Mouse (Mus musculus) embryonic facial prominence, embryonic 12.5 days (tissue): ENCODE measurements around the gene Olfr202. TPM values are rescaled to one million over a fixed set of nuclear protein-coding genes. Genes with fewer than 3 reads are reported as not detected.
"Not testable (repeated sequence)": the region's sequence is repeated elsewhere in the genome, so short reads cannot be mapped to it uniquely, and the experiment has no call there.

Source experiments
- ATAC-seq: fragments of 200-750 bp; cut with Nextera tagmentation; 2 replicates; pipeline ENCODE4 v1.8.0; 2017; ENCODE audit not compliant: insufficient number of reproducible peaks, insufficient read depth, low FRiP score, low TSS enrichment
- H3K27ac ChIP-seq: fragments of 300-500 bp; sonication (generic); 2 replicates; pipeline ENCODE4 v1.5.1; 2016; ENCODE audit warnings: mild to moderate bottlenecking
- H3K27me3 ChIP-seq: fragments of 300-500 bp; sonication (generic); 2 replicates; pipeline ENCODE4 v1.6.1; 2016; ENCODE audit warnings: mild to moderate bottlenecking, moderate library complexity
- H3K36me3 ChIP-seq: fragments of 300-500 bp; sonication (generic); 2 replicates; pipeline ENCODE4 v1.6.1; 2016; ENCODE audit warnings: mild to moderate bottlenecking
- H3K4me1 ChIP-seq: fragments of 300-500 bp; sonication (generic); 2 replicates; pipeline ENCODE4 v1.6.1; 2016
- H3K4me2 ChIP-seq: fragments of 300-500 bp; sonication (generic); replicated peaks from 2 replicates; pipeline ENCODE4 v1.6.1; 2016; ENCODE audit warnings: mild to moderate bottlenecking, moderate library complexity
- H3K4me3 ChIP-seq: fragments of 300-500 bp; sonication (generic); 2 replicates; pipeline ENCODE4 v1.5.1; 2016; ENCODE audit warnings: mild to moderate bottlenecking
- H3K9ac ChIP-seq: fragments of 300-500 bp; sonication (generic); 2 replicates; pipeline ENCODE4 v1.6.1; 2016; ENCODE audit warnings: mild to moderate bottlenecking, moderate library complexity
- H3K9me3 ChIP-seq: fragments of 300-500 bp; sonication (generic); 2 replicates; pipeline ENCODE4 v1.6.1; 2016; ENCODE audit warnings: mild to moderate bottlenecking, moderate library complexity
- WGBS: fragments of 180-500 bp; shearing (Covaris S2); methylation state at CpG from one replicate; pipeline ENCODE4 v1.1.7; 2016; 5-methylcytosine and 5-hydroxymethylcytosine counted together
- polyA plus RNA-seq: library from polyadenylated mRNA; unstranded; fragments of >200 nt; fragmentation: Nextera tagmentation; extraction: Ambion mirVana; gene quantifications from 2 replicates; pipeline ENCODE4 v1.2.1, GENCODE M21; 2016

Olfr202 gene
- polyA plus RNA-seq, result not detected in 2 replicates

DNA sequence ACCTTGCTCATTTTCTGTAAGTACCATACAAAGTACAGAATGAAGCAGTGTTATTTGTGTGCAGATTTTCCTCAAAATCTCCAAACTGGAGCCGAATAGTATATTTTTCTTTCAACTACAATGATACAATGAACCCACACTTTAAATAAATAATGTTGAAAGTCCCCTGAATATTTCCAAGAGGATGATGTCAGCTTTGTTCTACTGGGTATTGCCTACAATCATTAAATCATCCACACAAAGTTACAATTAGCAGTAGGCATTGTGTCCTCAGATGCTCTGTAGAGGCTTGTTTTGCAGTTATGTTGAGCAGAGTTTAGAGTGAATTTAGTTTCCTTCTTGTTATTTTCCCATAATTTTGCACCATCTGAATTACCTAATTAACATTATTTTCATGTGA, at the start of gene Olfr202:
Gene Olfr202, minus strand, starts transcription at position 101 of the 400 bp plus-strand sequence.
- H3K36me3 ChIP-seq, result no peaks in the 10 kb centered on the region
- whole genome bisulfite sequencing, result 78% methylated on average over 1 of the region's 1 CpGs
- H3K27me3 ChIP-seq, result no peaks in the 10 kb centered on the region
- ATAC-seq, result no peak
- no peaks in the 10 kb centered on the region for H3K4me1 ChIP-seq
- H3K4me2 ChIP-seq, result no peak within 1 kb of the TSS
- H3K27ac ChIP-seq, result no peak within 1 kb of the TSS
- H3K9me3 ChIP-seq, result no peaks in the 10 kb centered on the region
- no peak within 1 kb of the TSS for H3K4me3 ChIP-seq
- no peak within 1 kb of the TSS for H3K9ac ChIP-seq

DNA sequence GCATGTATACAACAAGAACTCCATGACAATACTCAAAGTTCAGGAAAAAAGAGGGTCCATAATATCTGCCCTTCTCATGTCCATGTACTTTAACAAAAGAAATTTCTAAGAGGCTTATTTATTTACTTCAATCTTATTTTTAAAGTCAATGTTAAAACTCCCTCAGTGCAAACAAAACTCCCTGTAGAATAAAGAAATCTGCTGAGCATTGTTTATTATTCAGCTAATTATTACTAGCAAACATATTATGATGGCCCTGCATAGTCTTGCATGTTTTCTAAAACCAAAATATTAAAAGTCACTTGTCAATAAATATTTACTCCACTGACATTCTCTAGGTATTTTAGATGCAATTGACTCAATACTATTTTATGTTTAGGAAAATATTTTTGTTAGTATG, 44.4 kb upstream of the Olfr202 start, which contains the start of gene Olfr205:
Gene Olfr205, minus strand, starts transcription at position 101 of the 400 bp plus-strand sequence.
- no peak for ATAC-seq
- Histone ChIP-seq H3K4me1 (no peaks in the 10 kb centered on the region), H3K27ac (no peak within 1 kb of the TSS), H3K4me2 (no peak within 1 kb of the TSS), H3K4me3 (no peak within 1 kb of the TSS), H3K9ac (no peak within 1 kb of the TSS), H3K36me3 (no peaks in the 10 kb centered on the region), H3K9me3 (no peaks in the 10 kb centered on the region), H3K27me3 (no peaks in the 10 kb centered on the region)

DNA sequence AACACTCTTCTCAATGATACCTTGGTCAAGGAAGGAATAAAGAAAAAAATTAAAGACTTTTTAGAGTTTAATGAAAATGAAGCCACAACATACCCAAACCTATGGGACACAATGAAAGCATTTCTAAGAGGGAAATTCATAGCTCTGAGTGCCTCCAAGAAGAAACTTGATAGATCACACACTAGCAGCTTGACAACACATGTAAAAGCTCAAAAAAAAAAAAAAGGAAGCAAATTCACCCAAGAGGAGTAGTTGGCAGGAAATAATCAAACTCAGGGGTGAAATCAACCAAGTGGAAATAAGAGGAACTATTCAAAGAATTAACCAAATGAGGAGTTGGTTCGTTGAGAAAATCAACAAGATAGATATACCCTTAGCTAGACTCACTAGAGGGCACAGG, 36.7 kb upstream of the Olfr202 start:
- not testable (repeated sequence) for H3K4me3 ChIP-seq, H3K36me3 ChIP-seq, H3K4me1 ChIP-seq, H3K27me3 ChIP-seq, ATAC-seq, H3K9me3 ChIP-seq, H3K4me2 ChIP-seq, H3K27ac ChIP-seq, H3K9ac ChIP-seq
- 63% methylated on average over 1 of the region's 1 CpGs for WGBS

DNA sequence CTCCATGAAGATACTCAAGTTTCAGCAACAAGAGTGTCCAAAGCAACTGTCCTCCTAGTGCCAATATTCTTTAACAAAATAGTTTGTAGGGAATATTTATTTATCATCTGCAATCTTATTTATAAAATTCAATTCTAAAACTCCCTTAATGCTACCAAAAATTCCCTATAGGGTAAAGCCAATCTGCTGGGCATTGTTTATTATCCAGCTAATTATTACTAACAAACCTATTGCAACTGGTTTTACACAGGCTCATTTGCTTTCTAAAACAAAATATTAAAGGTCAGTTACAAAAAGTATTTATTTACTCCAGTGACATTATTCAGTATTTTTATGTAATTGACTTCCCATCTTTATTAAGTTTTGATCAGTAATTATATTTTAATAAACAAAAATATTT, 31.6 kb upstream of the Olfr202 start, which contains the start of gene Olfr204:
Gene Olfr204, minus strand, starts transcription at position 101 of the 400 bp plus-strand sequence.
- H3K9me3 ChIP-seq, result no peaks in the 10 kb centered on the region
- no peak for ATAC-seq
- H3K27me3 ChIP-seq, result no peaks in the 10 kb centered on the region
- H3K36me3 ChIP-seq, result no peaks in the 10 kb centered on the region
- no peak within 1 kb of the TSS for H3K9ac ChIP-seq
- no peak within 1 kb of the TSS for H3K27ac ChIP-seq
- H3K4me2 ChIP-seq, result no peak within 1 kb of the TSS
- no peak within 1 kb of the TSS for H3K4me3 ChIP-seq
- no peaks in the 10 kb centered on the region for H3K4me1 ChIP-seq

DNA sequence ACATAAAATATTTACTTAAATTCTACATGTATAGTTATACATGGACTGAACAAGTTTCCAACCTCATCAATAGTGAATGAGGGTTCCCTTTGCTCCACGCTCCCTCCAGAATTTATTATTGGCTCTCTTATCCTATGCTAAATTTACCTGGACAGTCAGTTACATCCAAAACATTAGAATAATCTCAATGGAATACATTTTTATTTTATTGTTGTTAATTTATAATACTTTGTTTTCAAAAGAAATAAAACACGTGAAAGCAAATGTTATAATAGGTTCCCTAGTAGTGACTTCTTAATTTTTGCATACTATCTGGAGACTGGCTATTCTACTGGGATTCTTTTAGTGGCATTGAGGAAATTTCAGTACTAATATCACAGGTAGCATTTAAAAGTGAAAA, 12.0 kb upstream of the Olfr202 start, which contains the start of gene Olfr203:
Gene Olfr203, plus strand, starts transcription at position 301 of the 400 bp plus-strand sequence.
- ATAC-seq, result no peak
- Histone ChIP-seq H3K27ac (no peak within 1 kb of the TSS), H3K4me2 (no peak within 1 kb of the TSS), H3K4me3 (no peak within 1 kb of the TSS), H3K27me3 (no peaks in the 10 kb centered on the region), H3K9me3 (no peaks in the 10 kb centered on the region), H3K4me1 (no peaks in the 10 kb centered on the region), H3K9ac (no peak within 1 kb of the TSS), H3K36me3 (no peaks in the 10 kb centered on the region)
- WGBS, result 77% methylated on average over 2 of the region's 2 CpGs

DNA sequence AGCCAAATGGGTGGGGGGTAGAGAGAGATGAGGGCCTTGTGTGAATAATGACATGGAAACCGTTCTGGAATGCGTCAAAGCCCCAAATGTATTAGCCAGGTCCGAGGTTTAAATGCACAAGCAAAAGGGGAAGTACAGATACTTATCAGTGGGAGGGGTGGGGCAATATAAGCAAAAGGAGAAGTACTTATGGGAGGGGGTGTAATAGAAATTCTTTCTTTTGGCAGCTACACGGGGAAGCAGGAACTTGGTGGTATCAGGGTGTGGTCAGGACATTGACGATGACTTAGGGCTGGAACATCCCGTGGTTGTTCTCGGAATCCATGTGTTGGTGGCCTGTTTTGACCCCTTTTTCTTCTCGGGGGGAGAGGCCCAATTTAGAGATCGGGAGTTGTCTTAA, 983 bp upstream of the Olfr202 start:
- not testable (repeated sequence) for H3K4me3 ChIP-seq, H3K9ac ChIP-seq, H3K36me3 ChIP-seq, H3K27ac ChIP-seq, H3K9me3 ChIP-seq, ATAC-seq, H3K4me1 ChIP-seq, H3K27me3 ChIP-seq, H3K4me2 ChIP-seq
- 85% methylated on average over 9 of the region's 9 CpGs for WGBS

DNA sequence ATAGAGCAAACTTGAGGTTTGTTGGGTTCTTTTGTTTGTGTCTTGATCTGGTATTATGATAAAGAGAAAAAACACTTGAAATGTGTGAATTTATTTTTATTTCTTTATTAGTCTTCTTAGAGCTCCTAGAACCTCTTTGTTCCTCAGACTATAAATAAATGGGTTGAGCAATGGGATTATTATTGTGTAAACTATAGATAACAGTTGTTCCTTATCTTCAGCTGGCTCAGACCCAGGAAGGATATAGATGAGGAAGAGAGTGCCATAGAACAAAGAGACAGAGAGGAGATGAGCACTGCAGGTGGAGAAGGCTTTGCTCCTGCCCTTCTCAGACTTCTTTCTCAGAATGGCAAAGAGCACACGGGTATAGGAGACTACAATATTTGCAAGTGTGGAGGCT, 3.1 kb downstream of the Olfr202 start:
- Histone ChIP-seq H3K27me3 (no peaks in the 10 kb centered on the region), H3K36me3 (no peaks in the 10 kb centered on the region), H3K4me1 (no peaks in the 10 kb centered on the region), H3K4me2 (no peak overlapping the region), H3K27ac (no peak overlapping the region), H3K9ac (no peak overlapping the region), H3K9me3 (no peaks in the 10 kb centered on the region), H3K4me3 (no peak overlapping the region)
- no peak for ATAC-seq
- 84% methylated on average over 1 of the region's 1 CpGs for WGBS

DNA sequence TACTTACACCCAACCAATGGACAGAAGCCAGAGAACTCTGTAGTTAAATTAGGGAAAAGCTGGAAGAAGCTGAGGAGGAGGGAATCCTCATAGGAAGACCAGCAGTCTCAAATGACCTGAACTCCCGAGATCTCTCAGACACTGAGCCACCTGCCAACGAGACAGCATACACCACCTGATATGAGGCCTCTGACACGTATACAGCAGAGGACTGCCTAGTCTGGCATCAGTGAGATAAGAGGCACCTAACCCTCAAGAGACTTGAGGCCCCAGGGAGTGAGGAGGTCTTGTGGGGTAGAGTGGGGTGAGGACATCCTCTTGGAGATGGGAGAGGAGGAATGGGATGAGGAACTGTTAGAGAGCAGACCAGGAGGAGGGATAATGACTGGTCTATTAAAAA, 6.1 kb downstream of the Olfr202 start:
- H3K9ac ChIP-seq, result no peak overlapping the region
- WGBS, result 84% methylated on average over 3 of the region's 3 CpGs

DNA sequence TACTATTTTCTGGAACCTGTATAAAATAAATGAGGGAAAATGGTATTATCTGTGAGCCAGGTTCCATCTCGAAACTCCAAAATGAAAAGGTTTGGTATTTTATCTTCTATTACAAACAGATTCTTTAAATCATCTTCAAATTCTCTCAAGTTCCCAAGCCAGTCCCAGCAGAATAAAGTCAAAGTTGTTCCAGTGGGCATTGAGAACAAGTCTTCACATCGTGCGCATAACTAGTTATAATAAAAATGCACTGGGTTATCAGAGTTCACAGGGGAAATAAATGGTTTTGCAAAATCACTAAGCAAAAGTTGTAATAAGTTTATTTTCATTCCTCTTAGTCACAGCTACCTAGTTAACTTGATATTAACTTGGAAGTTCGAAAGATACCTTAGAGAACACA, 14.1 kb downstream of the Olfr202 start, which contains the start of gene Olfr201:
Gene Olfr201, minus strand, starts transcription at position 101 of the 400 bp plus-strand sequence.
- WGBS, result 85% methylated on average over 4 of the region's 4 CpGs
- not testable (repeated sequence) for H3K4me3 ChIP-seq, ATAC-seq, H3K9me3 ChIP-seq, H3K27me3 ChIP-seq, H3K9ac ChIP-seq, H3K4me1 ChIP-seq, H3K27ac ChIP-seq, H3K4me2 ChIP-seq, H3K36me3 ChIP-seq

More for the DNA sequence above, 6.1 kb downstream of the Olfr202 start:
- no peak overlapping the region for H3K4me3 ChIP-seq
- H3K36me3 ChIP-seq, result no peaks in the 10 kb centered on the region
- no peaks in the 10 kb centered on the region for H3K9me3 ChIP-seq
- H3K27me3 ChIP-seq, result no peaks in the 10 kb centered on the region
- H3K4me2 ChIP-seq, result no peak overlapping the region
- H3K4me1 ChIP-seq, result no peaks in the 10 kb centered on the region
- H3K27ac ChIP-seq, result no peak overlapping the region
- no peak for ATAC-seq

DNA sequence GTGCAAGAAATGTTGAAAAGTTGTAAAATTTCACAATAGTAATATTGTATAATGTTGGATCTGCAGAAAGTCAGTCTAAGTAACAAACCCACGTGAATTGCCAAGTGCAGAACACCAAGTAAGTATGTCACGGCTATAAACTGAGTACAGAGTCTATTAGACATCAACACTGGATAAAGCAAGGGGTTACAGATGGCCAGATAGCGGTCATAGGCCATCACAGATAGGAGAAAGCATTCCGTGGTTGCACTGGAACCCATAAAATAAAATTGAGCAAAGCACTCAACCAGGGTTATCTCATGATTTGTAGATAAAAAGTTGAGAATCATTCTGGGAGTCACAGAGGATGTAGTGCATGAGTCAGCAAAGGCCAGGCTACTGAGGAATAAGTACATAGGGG, 17.5 kb downstream of the Olfr202 start:
- H3K4me3 ChIP-seq, H3K4me1 ChIP-seq, H3K27ac ChIP-seq, H3K27me3 ChIP-seq, H3K4me2 ChIP-seq, H3K9ac ChIP-seq, H3K9me3 ChIP-seq, H3K36me3 ChIP-seq, ATAC-seq: not testable (repeated sequence)
- 73% methylated on average over 4 of the region's 4 CpGs for WGBS

DNA sequence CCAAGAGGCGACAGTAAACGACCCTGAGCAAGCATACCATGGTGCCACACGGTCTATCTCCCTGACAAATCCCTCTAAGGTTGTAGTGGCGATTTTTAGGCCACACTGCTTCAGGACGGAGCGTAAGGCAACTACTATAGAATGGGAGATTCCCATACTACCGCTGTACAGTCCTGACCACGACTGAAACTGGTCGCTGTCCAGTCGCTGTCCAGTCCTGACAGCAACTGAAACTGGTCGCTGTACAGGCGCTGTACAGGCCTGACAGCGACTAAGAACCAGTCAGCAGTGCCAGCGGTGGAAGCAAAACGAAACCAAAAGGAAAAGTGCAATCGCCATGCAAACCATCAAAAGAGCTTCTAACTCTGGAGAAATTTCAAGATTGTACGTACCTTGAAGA, 36.9 kb downstream of the Olfr202 start:
- no peak for ATAC-seq
- no peaks in the 10 kb centered on the region for H3K27me3 ChIP-seq
- H3K4me1 ChIP-seq, result no peaks in the 10 kb centered on the region
- no peak overlapping the region for H3K4me3 ChIP-seq
- WGBS, result 88% methylated on average over 17 of the region's 17 CpGs
- H3K27ac ChIP-seq, result no peak overlapping the region
- H3K9ac ChIP-seq, result no peak overlapping the region
- no peak overlapping the region for H3K4me2 ChIP-seq
- no peaks in the 10 kb centered on the region for H3K9me3 ChIP-seq
- H3K36me3 ChIP-seq, result no peaks in the 10 kb centered on the region
